Mouse (Mus musculus) embryo, embryonic 9.5 days (tissue): Measurements from ENCODE around the gene Sval1.

Experiments used
- DNase-seq: peaks from one replicate; pipeline ENCODE4 v3.0.0-alpha.2; 2017; ENCODE audit errors: extremely low spot score

Gene Sval1

DNA sequence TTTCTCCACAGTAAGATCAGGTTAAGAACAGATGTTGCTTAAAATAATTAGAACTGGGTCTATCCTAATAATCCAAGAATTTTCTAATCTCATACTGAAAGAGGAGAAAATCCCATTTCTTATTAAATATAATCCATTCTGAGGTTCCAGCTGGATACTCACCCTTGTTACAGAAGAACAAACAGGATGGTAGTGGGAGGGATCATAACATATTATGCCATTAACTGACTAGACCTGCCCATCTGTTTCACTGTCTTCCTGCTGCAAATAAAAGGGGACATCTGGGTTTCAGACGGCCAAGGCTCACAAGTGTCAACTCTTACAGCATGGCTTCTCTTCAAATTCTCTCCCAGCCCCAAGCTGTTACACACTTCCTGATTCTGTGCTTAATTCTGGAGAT lies at the start of gene Sval1:
Gene Sval1 (plus strand): TSS at position 301 of the 400 bp plus-strand sequence.
- DNase-seq: no peak

DNA sequence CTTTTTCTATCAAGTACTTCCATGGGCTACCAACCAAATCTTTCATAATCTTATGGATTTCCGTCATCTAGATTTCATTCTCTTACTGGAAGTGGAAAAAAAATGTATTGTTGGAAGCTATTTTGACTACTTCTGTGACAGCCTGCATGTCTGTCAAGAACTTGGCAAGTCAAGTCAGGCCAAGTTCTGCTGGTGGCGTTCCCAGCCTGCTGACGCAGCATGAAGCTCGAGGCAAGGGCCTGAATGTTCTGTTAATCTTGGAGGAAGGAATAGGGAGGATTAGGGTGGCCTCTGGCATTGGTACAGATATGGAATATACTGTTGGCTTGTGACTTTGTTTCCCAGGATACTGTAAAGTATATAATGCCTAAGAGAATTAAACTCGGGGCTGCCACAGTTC lies 39.8 kb upstream of the Sval1 start:
- DNase-seq: no peak

DNA sequence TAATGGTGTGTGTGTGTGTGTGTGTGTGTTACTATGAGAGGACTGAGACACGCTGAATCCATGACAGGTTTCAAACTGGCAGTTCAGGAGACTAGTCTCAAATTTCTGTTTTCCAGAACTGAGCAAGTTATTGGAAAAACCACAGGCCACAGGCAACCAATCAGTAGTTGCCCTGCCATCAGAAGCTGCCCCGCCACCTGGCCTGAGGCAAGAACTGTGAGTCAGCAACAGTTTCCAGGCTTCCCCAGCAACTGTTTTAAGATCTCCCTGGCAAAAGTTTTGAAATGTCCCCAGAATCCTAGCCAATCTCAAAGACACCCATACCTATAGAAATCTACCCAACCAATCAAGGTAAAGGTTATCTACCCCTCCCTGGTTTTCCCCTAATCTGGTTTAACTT lies 36.5 kb upstream of the Sval1 start:
- no peak for DNase-seq

DNA sequence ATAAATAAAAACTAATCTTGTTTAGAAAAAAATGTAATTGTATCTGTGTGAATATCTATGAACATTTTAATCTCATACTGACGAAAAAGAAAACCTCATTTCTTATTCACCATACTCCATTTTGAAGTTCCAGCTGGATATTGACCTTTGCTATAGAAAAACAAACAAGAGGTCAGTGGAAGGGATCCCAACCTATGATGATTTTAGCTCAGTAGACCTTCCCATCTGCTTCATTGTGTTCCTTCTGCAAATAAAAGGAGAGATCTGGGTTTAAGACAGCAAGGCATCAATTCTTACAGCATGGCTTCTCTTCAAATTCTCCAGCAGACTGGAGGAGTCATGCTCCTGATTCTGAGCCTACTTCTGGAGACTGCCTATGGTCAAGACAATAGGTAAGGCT lies 16.4 kb downstream of the Sval1 start, which contains the start of gene Sval3:
Gene Sval3 (plus strand): TSS at position 301 of the 400 bp plus-strand sequence.
- no peak for DNase-seq
